Mouse (Mus musculus) left cerebral cortex, adult 2 months (tissue): ENCODE measurements around the gene Metrn. TPM values are rescaled to one million over a fixed set of nuclear protein-coding genes. Genes with fewer than 3 reads are reported as not detected.
A peak's percentile ranks its signal among the peaks of the same experiment; 100 is the strongest.

Experiments
- DNase-seq, 2 experiments: peaks; one replicate each; pipeline ENCODE4 v3.0.0; 2021 to 2022; ENCODE audit warnings: low spot score in 2 of 2, mixed read lengths in 1 of 2; ENCODE audit errors: extremely low spot score in 1 of 2
- H3K27ac ChIP-seq: fragments of 200-600 bp; 2 replicates; pipeline ENCODE4 v1.8.1; 2022
- H3K4me3 ChIP-seq: fragments of 200-600 bp; 2 replicates; pipeline ENCODE4 v1.8.1; 2022
- CTCF ChIP-seq: fragments of 200-600 bp; IDR thresholded peaks from 2 replicates; pipeline ENCODE4 v1.8.1; 2022; ENCODE audit warnings: antibody characterized with exemption, mild to moderate bottlenecking, moderate library complexity
- intact Hi-C: fragments of 180-260 bp; cut with DNase I; formaldehyde crosslinking; loops from one replicate; pipeline ENCODE4 v1.15.1; 2025
- total RNA-seq, 2 experiments: library from RNA; stranded (reverse); gene quantifications; 2 replicates each; pipeline ENCODE4 v1.2.3; 2021

Gene Metrn
- total RNA-seq, 2 experiments from 2014 or later, result 72.3 to 88.2 TPM

- intact Hi-C loops, result no loop called here
- Histone ChIP-seq H3K27ac (no peak overlapping the region), H3K4me3 (no peak overlapping the region)
- no peak for DNase-seq
- TF ChIP-seq CTCF, result no peak
Measured at GRCm38 (mm10) chr17:25777948-25778347, 19.0 kb downstream of the Metrn start.

GRCm38 (mm10) chr17:25775318-25776062, 21.4 kb downstream of the Metrn start:
- intact Hi-C loops, result no loop called here
- no peak overlapping the region for H3K4me3 ChIP-seq
- DNase-seq, result no peak
- TF ChIP-seq CTCF, result no peak
- no peak overlapping the region for H3K27ac ChIP-seq

- TF ChIP-seq CTCF, result peak; percentile 98
- peak; percentile 98 to 99 for DNase-seq
- intact Hi-C loops, result loop anchor here (1.0 to 5.0 kb wide), 3 partner anchors 24 to 41 kb away; partner anchors contain the start of gene Metrn
- peak within 1 kb of the TSS; percentile 90 for H3K27ac ChIP-seq
- peak within 1 kb of the TSS; percentile 86 for H3K4me3 ChIP-seq
Measured at GRCm38 (mm10) chr17:25773549-25774120, 23.3 kb downstream of the Metrn start, which contains the start of gene Narfl. Gene Narfl, plus strand, starts transcription at chr17:25773776.

- DNase-seq, result no peak
- Histone ChIP-seq H3K4me3 (no peak overlapping the region), H3K27ac (no peak overlapping the region)
- TF ChIP-seq CTCF, result no peak
- intact Hi-C loops, result no loop called here
Measured at GRCm38 (mm10) chr17:25769331-25769730, 27.6 kb downstream of the Metrn start.

- no peak for TF ChIP-seq CTCF
- intact Hi-C loops, result no loop called here
- H3K4me3 ChIP-seq, result no peak overlapping the region
Measured at GRCm38 (mm10) chr17:25765886-25766285, 31.1 kb downstream of the Metrn start.

GRCm38 (mm10) chr17:25762591-25762990, 34.3 kb downstream of the Metrn start:
- H3K27ac ChIP-seq, result peak overlapping the region; percentile 58; the same call in 1 of the 2 replicates
- DNase-seq, result no peak
- H3K4me3 ChIP-seq, result no peak overlapping the region
- TF ChIP-seq CTCF, result no peak
- intact Hi-C loops, result no loop called here

More at GRCm38 (mm10) chr17:25765886-25766285, 31.1 kb downstream of the Metrn start:
- H3K27ac ChIP-seq, result no peak overlapping the region
- no peak for DNase-seq

- peak in 1 of 2 experiments; percentile 17 for DNase-seq
- Histone ChIP-seq H3K27ac (peak overlapping the region; percentile 58), H3K4me3 (no peak overlapping the region)
- intact Hi-C loops, result no loop called here
- no peak for TF ChIP-seq CTCF
Measured at GRCm38 (mm10) chr17:25761561-25761970, 35.4 kb downstream of the Metrn start.

GRCm38 (mm10) chr17:25760148-25760547, 36.8 kb downstream of the Metrn start:
- Histone ChIP-seq H3K27ac (peak overlapping the region; percentile 30; the same call in 1 of the 2 replicates), H3K4me3 (no peak overlapping the region)
- intact Hi-C loops, result no loop called here
- peak in 1 of 2 experiments; percentile 25 for DNase-seq
- TF ChIP-seq CTCF, result no peak

GRCm38 (mm10) chr17:25757691-25758090, 39.2 kb downstream of the Metrn start:
- Histone ChIP-seq H3K27ac (no peak overlapping the region), H3K4me3 (no peak overlapping the region)
- intact Hi-C loops, result no loop called here
- no peak for TF ChIP-seq CTCF
- DNase-seq, result no peak

GRCm38 (mm10) chr17:25756378-25757242, 40.3 kb downstream of the Metrn start:
- TF ChIP-seq CTCF, result no peak
- Histone ChIP-seq H3K4me3 (no peak overlapping the region), H3K27ac (no peak overlapping the region)
- intact Hi-C loops, result no loop called here
- no peak for DNase-seq

- Histone ChIP-seq H3K4me3 (no peak overlapping the region), H3K27ac (no peak overlapping the region)
- no peak for TF ChIP-seq CTCF
- DNase-seq, result no peak
- intact Hi-C loops, result no loop called here
Measured at GRCm38 (mm10) chr17:25755627-25756377, 41.1 kb downstream of the Metrn start.
